Mouse (Mus musculus): ENCODE results near the gene Nck2. TPM values are rescaled to one million over a fixed set of nuclear protein-coding genes. Genes with fewer than 3 reads are reported as not detected.
A peak's percentile ranks its signal among the peaks of the same experiment; 100 is the strongest.

Nck2 gene
- polyA plus RNA-seq, 1 experiment from 2014 or later = 35.6 TPM

DNA sequence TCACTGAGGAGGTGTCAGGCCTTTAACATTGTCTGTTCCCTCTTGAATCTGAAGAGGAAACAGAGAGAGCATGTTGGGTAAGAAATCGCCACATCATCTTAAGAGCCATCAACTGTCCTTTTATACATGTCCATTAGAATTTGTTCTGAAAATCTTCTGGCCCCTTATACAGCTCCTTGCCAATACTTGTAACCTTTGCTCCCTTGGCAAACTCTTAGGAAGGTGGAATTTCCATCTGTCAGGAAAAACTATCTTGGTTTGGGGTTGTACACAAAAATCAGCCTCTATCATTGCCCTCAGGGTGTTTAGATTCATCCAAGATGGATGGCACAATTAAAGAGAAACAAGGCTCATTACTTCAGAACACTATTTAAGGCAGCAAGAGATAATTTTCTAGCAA lies 5.1 kb upstream of the Nck2 start:
- Histone ChIP-seq H3K27me3 (replicated peaks) (no peaks in the 10 kb centered on the region), H3K9ac (no peak overlapping the region), H3K36me3 (no peaks in the 10 kb centered on the region), H3K27ac (ENCODE audit: poor library complexity, severe bottlenecking) (no peak overlapping the region), H3K4me1 (replicated peaks) (peaks cover 11% of the 10 kb centered on the region), H3K4me2 (no peak overlapping the region), H3K9me3 (replicated peaks) (no peaks in the 10 kb centered on the region), H3K4me3 (no peak overlapping the region)
- ATAC-seq (ENCODE audit: insufficient number of reproducible peaks, low FRiP score) = no peak
- whole genome bisulfite sequencing = 75% methylated on average over 1 of the region's 1 CpGs

DNA sequence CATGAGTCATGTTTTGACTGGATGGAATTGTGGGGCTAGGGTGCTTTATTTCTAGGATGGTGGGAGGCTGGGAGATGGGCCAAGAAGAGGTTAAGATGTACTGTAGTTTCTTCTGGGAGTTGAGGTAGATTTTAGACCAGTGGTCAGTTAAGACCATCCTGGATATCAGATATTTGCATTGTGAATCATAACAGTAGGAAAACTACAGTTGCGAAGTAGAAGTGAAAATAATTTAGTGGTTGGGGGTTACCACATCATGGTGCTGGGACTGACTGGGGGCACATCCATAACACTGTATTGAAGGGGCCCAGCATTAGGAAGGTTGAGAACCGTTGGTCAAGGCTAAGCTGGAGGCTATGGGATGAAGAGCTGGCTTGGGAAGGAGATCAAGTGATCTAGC lies 1.8 kb upstream of the Nck2 start:
- H3K4me2 ChIP-seq = no peak overlapping the region
- H3K36me3 ChIP-seq = no peaks in the 10 kb centered on the region
- no peaks in the 10 kb centered on the region for H3K9me3 ChIP-seq (replicated peaks)
- no peaks in the 10 kb centered on the region for H3K27me3 ChIP-seq (replicated peaks)
- WGBS = 90% methylated on average over 2 of the region's 2 CpGs
- no peak overlapping the region for H3K27ac ChIP-seq (ENCODE audit: poor library complexity, severe bottlenecking)
- H3K4me3 ChIP-seq = no peak overlapping the region
- ATAC-seq (ENCODE audit: insufficient number of reproducible peaks, low FRiP score) = no peak
- H3K9ac ChIP-seq = no peak overlapping the region
- H3K4me1 ChIP-seq (replicated peaks) = peaks cover 8% of the 10 kb centered on the region

DNA sequence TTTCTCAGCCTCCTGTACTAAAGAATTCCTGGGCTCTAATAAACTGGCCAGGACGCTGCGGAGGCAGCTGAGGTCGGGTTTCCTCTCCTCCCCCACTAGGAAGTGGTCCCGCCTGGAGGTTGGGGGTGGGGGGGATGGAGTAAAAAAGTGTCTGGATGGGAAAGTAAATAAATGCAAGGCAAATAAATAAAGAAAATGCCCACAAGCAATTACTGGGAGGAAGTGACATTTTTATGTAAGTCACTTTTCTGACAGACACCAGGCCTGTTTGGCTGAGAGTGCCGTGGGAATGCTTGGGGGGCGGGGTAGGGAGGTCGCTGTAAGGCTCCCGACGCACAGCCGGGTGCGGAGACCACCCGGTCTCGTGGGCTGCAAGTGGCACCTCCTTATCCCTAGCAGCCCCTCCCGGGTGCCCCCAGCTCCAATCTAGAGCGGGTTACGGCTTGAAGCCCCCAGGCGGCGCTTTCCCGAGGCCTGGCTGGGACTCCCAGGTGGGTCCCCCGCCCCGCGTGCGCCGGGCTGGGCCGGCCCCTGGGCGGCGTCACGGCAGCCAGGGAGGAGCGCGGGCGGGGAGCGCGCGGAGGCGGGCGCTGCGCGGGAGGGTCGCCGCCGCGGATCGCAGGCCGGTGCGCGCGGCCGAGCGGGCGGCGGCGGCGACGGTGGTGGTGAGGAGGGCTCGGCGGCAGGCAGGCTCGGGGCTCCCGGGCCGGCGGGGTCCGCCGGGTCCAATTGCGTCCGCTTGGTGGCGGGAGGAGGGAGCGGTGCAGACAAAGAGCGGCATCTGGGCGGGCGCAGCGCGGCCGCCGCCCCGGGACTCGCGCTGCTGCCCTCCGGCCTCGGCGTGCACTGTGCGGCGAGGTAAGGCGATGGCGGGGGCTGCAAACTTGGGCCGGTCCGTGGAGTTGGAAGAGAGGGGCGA lies 1.1 kb downstream of the Nck2 start:
- peak overlapping the region; percentile 95 for H3K4me2 ChIP-seq
- H3K9ac ChIP-seq = peak overlapping the region; percentile 93
- H3K9me3 ChIP-seq (replicated peaks) = no peaks in the 10 kb centered on the region
- no peaks in the 10 kb centered on the region for H3K36me3 ChIP-seq
- H3K27ac ChIP-seq (ENCODE audit: poor library complexity, severe bottlenecking) = peak overlapping the region; percentile 85
- H3K4me1 ChIP-seq (replicated peaks) = peaks cover 26% of the 10 kb centered on the region
- peak overlapping the region; percentile 84 for H3K4me3 ChIP-seq
- H3K27me3 ChIP-seq (replicated peaks) = no peaks in the 10 kb centered on the region
- peak; percentile 93 for ATAC-seq (ENCODE audit: insufficient number of reproducible peaks, low FRiP score)
- under 1% methylated on average over 80 of the region's 86 CpGs for WGBS

DNA sequence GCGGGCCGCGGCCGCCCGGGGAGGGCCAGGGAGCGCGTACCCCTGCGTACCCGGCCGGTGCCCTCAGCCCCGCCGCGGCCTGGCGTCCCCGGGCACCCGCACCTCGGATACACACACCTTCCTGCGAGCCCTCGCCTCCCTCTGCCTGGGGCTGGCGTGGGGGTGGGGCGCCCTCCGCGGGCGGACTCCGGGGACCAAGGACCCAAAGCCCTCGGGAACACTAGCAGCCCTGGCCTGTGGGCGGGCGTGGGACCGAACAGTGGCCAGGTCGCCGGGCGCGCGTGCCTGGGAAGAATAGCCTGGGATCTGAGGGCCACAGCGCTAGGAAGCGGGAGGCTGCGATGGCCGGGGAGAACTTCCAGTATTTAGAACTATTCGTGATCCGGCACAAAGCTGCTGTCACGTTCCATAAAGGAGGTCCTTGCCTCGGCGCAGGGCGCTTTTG lies 1.7 kb downstream of the Nck2 start:
- Histone ChIP-seq H3K36me3 (no peaks in the 10 kb centered on the region), H3K9me3 (replicated peaks) (no peaks in the 10 kb centered on the region), H3K27me3 (replicated peaks) (no peaks in the 10 kb centered on the region), H3K4me3 (peak overlapping the region; percentile 84), H3K27ac (ENCODE audit: poor library complexity, severe bottlenecking) (peak overlapping the region; percentile 85), H3K9ac (peak overlapping the region; percentile 93), H3K4me1 (replicated peaks) (peaks cover 33% of the 10 kb centered on the region), H3K4me2 (peak overlapping the region; percentile 95)
- ATAC-seq (ENCODE audit: insufficient number of reproducible peaks, low FRiP score) = peak; percentile 82
- WGBS = under 1% methylated on average over 42 of the region's 44 CpGs

DNA sequence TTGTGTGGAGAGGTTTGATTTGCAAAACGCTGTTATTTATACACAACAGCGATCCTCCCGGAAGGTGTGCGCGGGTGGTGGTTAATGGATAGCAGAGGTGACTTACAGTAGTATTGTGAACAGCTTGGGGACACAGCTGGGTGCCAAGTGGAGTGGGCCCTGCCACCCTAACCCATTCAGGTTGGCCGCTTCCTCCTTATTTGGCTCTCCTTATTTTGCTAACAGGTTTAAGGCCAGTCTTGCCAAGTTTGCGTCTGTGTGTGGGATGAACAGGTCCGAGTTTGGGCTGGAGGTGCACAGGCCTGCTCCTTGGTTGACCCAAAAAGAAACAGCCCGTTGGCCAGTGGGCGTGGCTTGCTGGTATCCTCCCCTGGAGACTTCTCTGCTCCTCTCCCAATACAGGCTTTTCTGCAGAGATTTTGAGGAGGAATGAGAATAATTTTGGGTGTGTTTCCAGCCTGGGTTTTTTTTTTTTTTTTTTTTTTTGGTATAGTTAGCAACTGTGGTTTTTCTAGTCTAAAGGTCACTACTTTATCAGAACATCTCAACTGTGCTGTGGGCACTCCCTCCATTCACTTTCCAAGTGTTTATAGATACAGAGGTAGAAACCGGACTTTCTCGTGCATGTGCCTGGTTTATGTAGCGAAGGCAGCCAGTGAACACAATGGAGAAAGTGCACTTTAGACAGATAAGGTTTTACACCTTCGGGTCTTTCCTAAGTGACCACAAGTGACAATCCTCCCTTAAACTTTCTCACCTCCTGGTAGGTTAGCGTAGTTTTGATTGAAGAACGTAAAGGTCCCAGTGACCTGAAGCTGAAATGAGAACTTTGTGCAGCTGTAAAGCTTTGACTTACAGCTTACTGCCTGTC lies 2.6 kb downstream of the Nck2 start:
- 11% methylated on average over 16 of the region's 16 CpGs for WGBS
- Histone ChIP-seq H3K27me3 (replicated peaks) (no peaks in the 10 kb centered on the region), H3K36me3 (no peaks in the 10 kb centered on the region), H3K4me3 (peak overlapping the region; percentile 84), H3K27ac (ENCODE audit: poor library complexity, severe bottlenecking) (peak overlapping the region; percentile 85), H3K4me1 (replicated peaks) (peaks cover 39% of the 10 kb centered on the region), H3K9me3 (replicated peaks) (no peaks in the 10 kb centered on the region), H3K4me2 (peak overlapping the region; percentile 95), H3K9ac (peak overlapping the region; percentile 93)
- no peak for ATAC-seq (ENCODE audit: insufficient number of reproducible peaks, low FRiP score)

DNA sequence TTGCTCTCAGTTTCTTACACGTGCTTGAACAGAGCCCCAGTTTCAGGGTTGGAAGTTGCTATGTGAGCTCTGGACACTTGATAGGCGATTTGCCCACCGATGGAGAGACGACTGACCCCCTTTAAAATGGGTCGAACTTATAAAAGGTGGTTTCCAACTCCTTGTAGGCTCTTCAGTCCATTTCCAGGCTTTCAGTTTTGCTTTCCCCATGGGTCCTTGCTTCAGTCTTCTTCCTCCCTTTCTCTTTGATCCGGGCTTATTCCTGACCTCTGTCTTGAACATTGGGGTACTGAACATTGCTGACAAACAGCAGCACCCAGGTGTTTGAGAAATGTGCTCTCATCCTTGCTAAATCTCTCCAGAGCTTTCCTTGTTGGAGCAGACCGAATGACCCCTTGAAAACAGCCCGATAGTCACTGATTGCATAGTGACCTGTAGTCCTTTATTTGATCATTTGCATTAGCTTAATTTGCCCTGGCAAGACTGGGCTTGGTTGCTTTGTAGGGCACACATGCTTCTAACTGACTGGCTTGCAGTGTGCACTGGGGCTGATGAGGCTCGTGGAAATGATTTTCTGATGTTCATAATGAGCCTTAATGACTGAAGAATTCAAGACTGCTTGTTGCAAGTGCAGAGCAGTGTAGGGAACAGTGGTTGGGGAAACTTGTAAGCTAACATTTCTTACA lies 3.4 kb downstream of the Nck2 start:
- peak overlapping the region; percentile 59 for H3K9ac ChIP-seq
- no peak overlapping the region for H3K27ac ChIP-seq (ENCODE audit: poor library complexity, severe bottlenecking)
- WGBS = 51% methylated on average over 9 of the region's 9 CpGs
- H3K36me3 ChIP-seq = no peaks in the 10 kb centered on the region
- ATAC-seq (ENCODE audit: insufficient number of reproducible peaks, low FRiP score) = no peak
- H3K4me3 ChIP-seq = peak overlapping the region; percentile 84
- peaks cover 44% of the 10 kb centered on the region for H3K4me1 ChIP-seq (replicated peaks)
- H3K4me2 ChIP-seq = peak overlapping the region; percentile 95
- H3K27me3 ChIP-seq (replicated peaks) = no peaks in the 10 kb centered on the region
- no peaks in the 10 kb centered on the region for H3K9me3 ChIP-seq (replicated peaks)

DNA sequence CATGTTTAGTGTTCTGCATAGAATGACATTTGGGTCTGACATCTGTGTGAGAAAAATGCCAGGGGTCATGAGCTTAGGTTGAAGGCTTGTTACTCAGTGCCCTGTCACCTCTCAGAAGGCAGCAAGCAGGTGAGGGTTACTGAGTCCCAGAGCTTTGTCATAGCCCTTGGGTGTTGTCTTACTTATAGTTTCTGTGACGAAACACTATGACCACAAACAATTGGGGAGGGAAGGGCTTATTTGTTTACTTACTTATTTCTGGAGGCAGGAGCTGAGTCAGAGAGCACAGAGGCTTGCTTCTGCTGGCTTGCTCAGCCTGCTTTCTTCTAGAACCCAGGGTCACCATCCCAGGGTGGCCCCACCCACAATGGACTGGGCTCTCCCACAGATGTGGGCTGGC lies 6.4 kb downstream of the Nck2 start:
- Histone ChIP-seq H3K36me3 (no peaks in the 10 kb centered on the region), H3K9ac (no peak overlapping the region), H3K4me3 (no peak overlapping the region), H3K9me3 (replicated peaks) (no peaks in the 10 kb centered on the region), H3K27me3 (replicated peaks) (no peaks in the 10 kb centered on the region), H3K4me2 (no peak overlapping the region), H3K27ac (ENCODE audit: poor library complexity, severe bottlenecking) (no peak overlapping the region), H3K4me1 (replicated peaks) (peaks cover 60% of the 10 kb centered on the region)
- ATAC-seq (ENCODE audit: insufficient number of reproducible peaks, low FRiP score) = no peak
- WGBS = 89% methylated on average over 1 of the region's 1 CpGs

DNA sequence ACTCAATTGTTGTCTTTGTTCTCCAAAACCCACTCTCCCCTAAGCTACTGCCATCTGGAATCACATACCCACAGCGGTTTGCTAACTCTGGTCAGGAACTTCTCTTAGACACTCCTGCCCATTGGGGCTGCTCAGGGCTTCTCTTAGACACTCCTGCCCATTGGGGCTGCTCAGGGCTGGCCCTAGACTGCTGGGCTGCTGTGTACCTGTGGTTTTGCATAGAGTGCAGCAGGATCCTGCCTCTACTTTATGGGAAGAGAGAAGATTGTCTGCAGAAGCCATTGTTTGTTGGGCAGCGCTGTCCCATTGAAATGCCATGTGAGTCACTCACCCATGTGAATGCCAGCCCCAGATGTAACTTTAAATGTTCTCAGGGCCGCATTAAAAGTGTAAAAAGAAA lies 9.3 kb downstream of the Nck2 start:
- H3K4me2 ChIP-seq = no peak overlapping the region
- H3K9me3 ChIP-seq (replicated peaks) = no peaks in the 10 kb centered on the region
- no peak overlapping the region for H3K9ac ChIP-seq
- no peak overlapping the region for H3K27ac ChIP-seq (ENCODE audit: poor library complexity, severe bottlenecking)
- H3K36me3 ChIP-seq = no peaks in the 10 kb centered on the region
- no peak overlapping the region for H3K4me3 ChIP-seq
- WGBS = 90% methylated on average over 3 of the region's 3 CpGs
- ATAC-seq (ENCODE audit: insufficient number of reproducible peaks, low FRiP score) = no peak
- H3K27me3 ChIP-seq (replicated peaks) = no peaks in the 10 kb centered on the region
- peaks cover 61% of the 10 kb centered on the region for H3K4me1 ChIP-seq (replicated peaks)

DNA sequence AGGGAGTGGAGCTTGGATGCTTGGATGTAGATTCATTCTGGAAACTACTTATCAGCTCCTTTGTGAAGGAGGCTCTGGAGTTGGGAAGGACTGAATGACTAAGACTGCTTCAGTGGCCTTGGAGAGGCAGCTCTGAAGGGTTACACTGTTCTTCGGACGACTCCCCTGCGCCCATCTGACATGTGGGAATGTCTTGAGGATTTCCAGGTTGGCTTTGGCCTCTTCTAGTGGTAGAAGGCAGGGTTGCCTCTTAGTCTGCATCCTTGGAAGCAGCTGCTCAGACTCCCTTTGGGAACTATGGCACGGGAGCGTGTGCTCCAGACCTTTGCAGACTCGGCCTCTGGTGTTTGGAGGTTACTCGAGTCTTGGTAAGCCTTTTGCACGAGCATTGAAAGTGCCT lies 10.4 kb downstream of the Nck2 start:
- 71% methylated on average over 8 of the region's 8 CpGs for WGBS
- H3K9me3 ChIP-seq (replicated peaks) = no peaks in the 10 kb centered on the region
- no peak for ATAC-seq (ENCODE audit: insufficient number of reproducible peaks, low FRiP score)
- H3K36me3 ChIP-seq = no peaks in the 10 kb centered on the region
- H3K4me3 ChIP-seq = no peak overlapping the region
- H3K4me1 ChIP-seq (replicated peaks) = peaks cover 55% of the 10 kb centered on the region
- H3K9ac ChIP-seq = no peak overlapping the region
- no peak overlapping the region for H3K27ac ChIP-seq (ENCODE audit: poor library complexity, severe bottlenecking)
- no peaks in the 10 kb centered on the region for H3K27me3 ChIP-seq (replicated peaks)
- no peak overlapping the region for H3K4me2 ChIP-seq

DNA sequence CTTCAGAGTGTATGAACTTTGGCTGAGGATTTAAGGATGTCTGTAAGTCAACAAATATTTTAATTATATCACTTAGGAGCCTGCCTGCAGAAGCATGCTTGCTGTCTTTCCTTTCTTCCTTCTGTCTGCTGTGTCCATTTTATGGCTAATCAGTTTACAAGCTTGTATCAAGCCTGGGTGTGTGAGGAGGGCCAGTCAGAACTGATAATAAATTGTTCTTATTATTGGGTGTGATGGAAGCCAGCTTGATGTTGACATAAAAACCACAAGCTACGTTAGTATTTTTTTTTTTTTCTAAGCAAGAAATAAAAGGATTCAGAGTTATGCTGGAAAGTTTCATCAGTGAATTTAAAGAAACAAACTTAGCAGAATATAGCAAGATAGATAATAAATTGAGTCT lies 10.8 kb downstream of the Nck2 start:
- Histone ChIP-seq H3K4me1 (replicated peaks) (peaks cover 50% of the 10 kb centered on the region), H3K27me3 (replicated peaks) (no peaks in the 10 kb centered on the region), H3K9me3 (replicated peaks) (no peaks in the 10 kb centered on the region), H3K27ac (ENCODE audit: poor library complexity, severe bottlenecking) (no peak overlapping the region), H3K9ac (no peak overlapping the region), H3K36me3 (no peaks in the 10 kb centered on the region), H3K4me3 (no peak overlapping the region), H3K4me2 (no peak overlapping the region)
- ATAC-seq (ENCODE audit: insufficient number of reproducible peaks, low FRiP score) = no peak
- 63% methylated on average over 1 of the region's 1 CpGs for WGBS
